Mouse (Mus musculus) cortical plate, adult 2 months (tissue): ENCODE measurements around the gene Tex35.

Source experiments
- CTCF ChIP-seq: fragments of 200-500 bp; IDR thresholded peaks from 2 replicates; pipeline ENCODE4 v1.5.1; 2011; ENCODE audit warnings: mild to moderate bottlenecking, control low read depth, low read length; ENCODE audit not compliant: insufficient read depth; ENCODE audit errors: extremely low read depth
- POLR2A ChIP-seq: fragments of 200-500 bp; IDR thresholded peaks from 2 replicates; pipeline ENCODE4 v1.6.1; 2011; ENCODE audit warnings: mild to moderate bottlenecking, low read length, control low read depth; ENCODE audit not compliant: insufficient read depth; ENCODE audit errors: extremely low read depth

DNA sequence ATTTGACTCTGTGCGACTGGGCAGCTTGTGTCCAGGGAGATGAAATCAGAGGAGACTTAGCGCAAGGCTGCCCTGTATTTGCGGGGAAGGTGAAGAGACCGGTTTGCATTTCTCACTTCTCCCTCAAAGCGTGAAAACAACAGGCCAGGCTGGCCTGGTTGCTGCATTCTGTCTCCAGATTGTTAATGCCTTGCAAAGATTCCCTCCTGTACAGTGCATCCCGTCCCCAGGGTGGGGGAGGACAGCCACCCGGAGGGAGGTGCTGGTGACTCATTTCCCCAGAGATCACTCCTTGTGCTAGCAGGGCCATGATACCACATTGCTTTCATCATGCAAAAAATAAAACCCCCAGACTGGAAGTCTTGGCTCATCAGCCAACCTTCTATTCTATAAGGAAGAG is 33.5 kb downstream of the Tex35 start:
- no peak for TF ChIP-seq POLR2A
- TF ChIP-seq CTCF, result no peak
